Mouse (Mus musculus) 3134 (cell line): ENCODE results near the gene Gm5089.

Experiments used
- DNase-seq: peaks from one replicate; pipeline ENCODE4 v3.0.0-alpha.2; 2011; ENCODE audit warnings: low spot score; ENCODE audit not compliant: insufficient read length; ENCODE audit errors: extremely low read depth

The Gm5089 gene

DNA sequence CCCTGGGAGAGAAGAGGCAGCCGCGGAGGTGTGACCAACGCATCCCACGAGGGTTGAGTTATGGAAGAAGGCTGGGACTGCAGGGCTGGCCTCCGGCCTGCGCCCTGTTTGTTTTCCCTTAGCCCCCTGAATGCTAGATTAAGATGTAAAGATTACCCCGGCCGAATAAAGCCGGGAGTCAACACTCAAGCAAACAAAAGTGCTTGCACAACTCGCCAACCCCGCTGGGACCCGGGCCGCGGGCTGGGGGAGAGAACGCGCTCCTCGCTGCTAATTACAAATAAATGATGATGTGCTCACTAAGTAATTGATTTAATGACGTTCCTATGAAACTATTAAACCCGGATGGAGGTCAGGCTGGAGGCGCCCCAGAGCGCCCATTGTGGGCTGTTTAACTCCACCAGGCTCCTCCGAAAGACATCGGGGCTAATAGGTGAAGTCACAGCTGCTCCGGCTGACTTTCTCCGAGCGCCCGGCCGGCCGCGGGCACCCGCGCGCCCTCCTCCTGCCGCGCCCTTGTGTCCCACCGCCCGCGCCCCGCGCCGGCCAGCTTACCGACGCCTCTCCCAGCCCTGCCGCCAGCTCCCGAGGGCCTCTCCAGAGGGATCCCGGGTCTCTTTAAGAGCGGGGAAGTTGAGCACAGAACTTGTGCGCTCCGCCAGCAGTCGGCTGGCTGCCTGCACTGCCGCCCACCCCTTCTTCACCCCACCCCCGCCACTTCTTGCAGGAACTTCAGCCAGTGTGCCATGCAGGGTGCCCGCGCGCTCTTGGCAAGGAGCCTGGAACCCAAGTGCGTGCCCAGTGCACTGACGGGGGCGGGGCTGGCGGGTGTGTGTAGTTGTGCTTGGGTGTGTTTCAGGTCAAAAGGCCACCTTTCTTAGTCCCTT is at the start of gene Gm5089:
TSS of gene Gm5089 (minus strand) at position 620 of the 887 bp plus-strand sequence.
- DNase-seq = no peak

DNA sequence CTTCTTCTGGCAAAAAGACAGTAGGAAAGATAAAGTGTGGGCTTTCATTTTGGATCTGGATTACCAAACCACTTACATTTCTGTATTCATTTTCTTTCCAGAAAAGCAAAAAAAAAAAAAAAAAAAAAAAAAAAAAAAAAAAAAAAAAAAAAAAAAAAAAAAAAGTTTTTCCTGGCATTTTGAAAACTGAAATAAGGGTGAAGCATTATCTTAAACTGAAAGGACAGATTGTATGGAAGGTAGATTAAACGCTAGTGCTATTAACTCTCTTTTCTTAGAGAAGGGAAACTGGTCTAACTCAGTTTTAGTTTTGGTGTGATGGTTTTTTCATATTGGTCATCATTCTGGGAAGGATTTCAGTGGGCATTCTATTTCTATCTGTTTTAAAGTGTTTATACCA is 41.1 kb upstream of the Gm5089 start:
- no peak for DNase-seq

DNA sequence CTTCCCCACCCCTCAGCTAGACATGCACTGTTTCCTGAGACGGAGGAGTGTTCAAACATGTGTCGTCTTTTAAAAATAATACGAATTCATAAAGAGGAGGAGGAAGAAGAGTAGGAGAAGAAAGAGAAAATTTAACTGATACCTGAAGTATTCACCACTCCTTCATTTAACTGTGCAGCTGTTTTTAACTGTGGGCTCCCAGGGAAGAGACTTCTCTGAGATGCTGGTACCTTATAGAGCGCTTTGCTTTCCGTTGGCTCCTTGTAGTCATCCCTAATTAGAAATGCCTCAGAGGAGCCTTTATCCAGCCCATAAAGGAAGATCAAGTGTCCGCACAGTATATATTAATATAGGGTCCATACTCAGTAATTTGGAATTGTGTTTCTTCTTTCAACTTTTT is 40.6 kb upstream of the Gm5089 start:
- DNase-seq = no peak

DNA sequence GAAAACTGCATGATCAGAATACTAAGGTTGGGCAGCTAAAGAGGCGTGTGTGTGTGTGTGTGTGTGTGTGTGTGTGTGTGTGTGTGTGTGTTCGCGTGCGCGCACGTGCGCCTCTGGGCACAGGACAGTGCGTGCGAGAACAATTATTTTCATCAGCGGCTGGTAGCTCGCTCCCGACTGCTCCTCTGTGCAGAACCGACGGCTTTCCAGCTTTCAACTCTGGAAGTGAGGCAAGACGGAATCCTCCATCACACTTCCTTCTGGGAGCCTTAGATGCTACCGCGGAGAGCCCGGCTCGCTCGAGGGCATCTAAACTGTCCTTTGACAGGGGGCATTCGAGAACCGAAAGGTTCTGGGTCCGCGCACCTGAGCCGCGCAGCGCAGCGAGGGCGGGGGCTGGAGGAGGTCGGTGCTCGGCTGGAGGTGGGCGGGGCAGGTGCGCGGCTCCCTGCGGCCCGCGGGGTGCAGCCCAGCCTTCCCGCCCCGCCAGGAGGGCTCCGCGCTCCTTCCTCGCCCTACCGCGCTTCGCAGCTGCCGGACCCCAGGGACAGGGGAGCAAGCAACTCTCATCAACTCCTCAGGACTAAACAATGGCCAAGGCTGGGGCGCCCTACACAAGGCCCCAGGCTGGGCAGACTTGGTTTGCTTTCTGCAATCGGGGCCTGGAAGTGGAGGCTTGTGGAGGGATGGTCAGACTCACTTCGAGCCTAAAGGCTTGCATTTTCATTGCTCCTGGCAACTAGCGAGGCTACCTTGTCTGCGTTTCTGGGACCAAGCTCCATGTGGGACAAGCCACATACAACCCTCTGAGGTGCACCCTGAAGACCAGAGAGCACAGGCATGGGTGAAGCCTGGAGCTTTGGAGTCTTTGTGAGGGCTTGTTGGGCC is 39.8 kb upstream of the Gm5089 start, which contains the start of gene Gm10837:
TSS of gene Gm10837 (plus strand) at position 146 of the 888 bp plus-strand sequence.
- no peak for DNase-seq

DNA sequence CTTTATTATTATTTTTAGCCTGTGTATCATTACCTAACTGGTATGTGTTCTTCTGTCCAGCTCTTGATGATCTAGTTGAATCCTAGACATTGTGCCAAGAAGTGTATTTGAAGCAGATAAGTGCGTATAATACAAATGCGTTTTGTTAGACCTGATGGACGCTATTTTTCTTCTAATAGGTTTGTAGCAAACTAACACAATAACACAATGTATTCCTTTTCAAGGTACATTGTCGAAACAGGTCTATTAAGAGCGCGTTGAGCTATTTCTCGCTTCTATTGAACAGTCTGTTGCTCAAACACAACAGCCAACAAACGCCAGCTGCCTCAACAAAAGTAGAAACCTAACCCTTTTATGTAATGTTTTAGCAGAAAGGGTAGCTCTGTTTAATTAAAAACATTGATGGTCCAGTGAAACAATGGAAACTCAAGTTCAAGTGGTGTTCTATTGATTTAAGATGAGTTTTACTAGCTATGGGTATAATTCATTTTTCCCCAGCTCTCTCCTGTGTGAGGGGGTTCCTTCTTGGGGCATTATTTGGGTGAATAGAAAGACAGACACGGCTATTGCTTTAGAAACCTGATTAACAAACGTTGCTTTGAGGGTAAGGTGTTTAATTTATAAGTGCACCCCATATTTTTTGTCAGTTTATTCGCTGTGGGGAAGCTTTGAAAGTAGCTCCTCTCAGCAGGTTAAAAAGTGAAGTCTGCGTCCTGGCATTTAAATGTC is 38.9 kb upstream of the Gm5089 start:
- DNase-seq = no peak

DNA sequence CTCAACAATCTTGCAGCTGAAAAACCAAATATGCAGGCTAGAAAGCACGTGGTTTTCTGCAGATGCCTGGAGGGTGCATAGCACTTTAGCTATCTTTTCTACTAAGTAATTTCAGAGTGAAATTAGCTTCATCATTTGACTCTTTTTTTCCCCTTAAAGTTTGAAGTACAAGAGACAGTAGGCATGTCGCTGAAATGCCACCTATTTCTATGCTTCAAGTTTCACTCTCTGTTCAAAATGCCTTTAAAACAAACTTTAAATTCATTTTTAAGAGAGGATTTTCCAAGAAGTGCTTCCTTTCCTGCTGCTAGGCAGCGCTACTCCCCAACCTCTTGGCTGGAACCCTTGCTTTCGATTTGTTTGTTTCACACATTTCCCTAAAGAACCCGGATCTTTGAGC is 38.1 kb upstream of the Gm5089 start:
- no peak for DNase-seq

GRCm38 (mm10) chr14:122487366-122487765 is 36.5 kb upstream of the Gm5089 start:
- no peak for DNase-seq

GRCm38 (mm10) chr14:122486611-122487010 is 35.7 kb upstream of the Gm5089 start:
- DNase-seq = no peak

- DNase-seq = no peak
These were observed 34.8 kb upstream of the Gm5089 start for GRCm38 (mm10) chr14:122485635-122486181.

GRCm38 (mm10) chr14:122484844-122485551 is 34.1 kb upstream of the Gm5089 start:
- no peak for DNase-seq

DNA sequence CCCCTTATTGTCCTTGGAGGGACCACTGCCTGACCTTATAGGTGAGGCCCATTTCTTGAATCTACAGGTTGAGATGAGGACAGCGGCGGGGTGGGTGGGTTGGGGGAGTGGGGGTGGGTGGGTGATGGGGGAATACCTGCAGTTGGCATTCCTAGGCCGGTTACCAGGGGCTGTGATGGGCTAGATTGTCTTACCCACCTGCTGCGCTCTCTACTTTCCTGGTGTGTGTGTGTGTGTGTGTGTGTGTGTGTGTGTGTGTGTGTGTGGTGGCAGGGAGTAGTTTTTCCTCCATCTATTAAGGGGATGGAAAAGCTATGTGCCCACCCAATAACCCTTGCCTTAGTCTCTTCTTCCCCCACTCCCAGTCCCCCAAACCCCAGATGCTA is 33.5 kb upstream of the Gm5089 start:
- no peak for DNase-seq

DNA sequence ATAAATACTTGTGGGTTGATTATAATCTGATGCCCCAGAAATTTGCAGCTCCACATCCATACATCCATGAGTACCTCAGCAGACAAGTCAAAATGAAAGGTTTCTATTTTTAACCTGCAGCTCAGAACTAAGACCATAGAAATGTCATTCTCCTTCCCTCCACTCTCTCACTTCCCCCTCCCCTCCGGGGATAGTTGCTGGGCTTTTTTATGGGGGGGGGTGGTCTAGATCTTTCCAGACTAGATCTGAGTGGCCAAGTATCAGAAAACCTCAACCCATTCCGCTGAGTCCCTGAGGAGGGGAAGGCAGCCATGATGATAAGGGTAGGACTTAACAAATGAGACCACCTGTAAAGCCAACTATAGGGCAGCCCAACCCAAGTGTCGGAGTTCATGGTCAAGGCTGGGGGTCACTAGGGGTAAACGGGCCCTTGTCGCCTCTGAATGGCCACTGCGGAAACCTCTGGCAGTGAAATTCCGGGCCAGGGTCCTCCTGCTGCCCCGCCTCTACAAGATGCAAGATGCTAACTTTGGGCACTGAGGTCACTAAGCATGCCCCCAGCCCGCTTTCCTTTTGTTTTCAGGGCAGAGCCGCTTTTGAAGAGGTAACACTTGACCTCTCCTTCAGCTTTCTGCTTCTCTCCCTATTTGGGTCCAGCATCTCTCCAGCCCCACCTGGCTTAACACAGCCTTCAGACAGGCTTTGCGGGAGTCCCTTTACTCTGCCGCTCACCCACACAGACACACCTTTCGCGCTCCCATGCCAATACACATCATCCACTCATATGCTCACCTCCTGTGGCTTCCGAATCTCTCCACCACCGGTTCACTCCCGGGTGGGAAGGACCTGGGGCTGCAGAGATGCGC is 32.9 kb upstream of the Gm5089 start:
- DNase-seq = no peak

DNA sequence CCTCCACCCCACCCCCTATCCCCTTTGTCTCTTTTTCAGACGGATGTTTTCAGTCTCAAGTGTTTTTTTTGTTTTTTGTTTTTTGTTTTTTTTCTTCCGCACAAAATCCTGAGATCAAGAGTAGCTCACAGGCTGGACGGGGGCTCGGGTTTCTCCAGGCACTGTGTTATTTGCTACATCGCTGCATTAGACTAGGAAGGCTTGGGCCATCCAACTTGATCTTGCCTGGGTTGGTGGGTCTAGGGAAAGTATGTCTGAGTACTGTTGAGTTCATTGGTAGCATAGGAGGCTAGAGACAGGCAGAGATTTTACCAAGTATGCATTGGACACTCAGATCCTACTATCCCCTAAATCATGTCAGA is 32.1 kb upstream of the Gm5089 start:
- DNase-seq = no peak

- no peak for DNase-seq
These were observed 31.4 kb upstream of the Gm5089 start for GRCm38 (mm10) chr14:122482081-122483023.

GRCm38 (mm10) chr14:122481181-122481580 is 30.3 kb upstream of the Gm5089 start:
- DNase-seq = no peak

GRCm38 (mm10) chr14:122480355-122480754 is 29.4 kb upstream of the Gm5089 start:
- DNase-seq = no peak

GRCm38 (mm10) chr14:122479461-122480109 is 28.7 kb upstream of the Gm5089 start:
- DNase-seq = no peak
